ENCODE assay signal across 22 mouse cellular contexts in genomic region chr8:82184022-82184421, GRCm38 (mm10).
DNase-seq lines count a peak whose midpoint lies in the region; ATAC-seq and TF ChIP-seq lines count a peak whose summit lies in the region.
"Had no signal": no experiment of that assay in that cellular context is flagged by ENCODE, and none has a peak within 500 bp of the region (broad histone marks: within the 10 kb centered on the region; RNA-seq: fewer than 3 reads in every experiment).

No protein-coding gene starts in this region.

- H3K9me3 ChIP-seq in liver, embryonic 14.5 days (ENCODE audit: control insufficient read depth, low read length), result no peaks in the 10 kb centered on the region
- no peaks in the 10 kb centered on the region for H3K9me3 ChIP-seq in liver, embryonic 11.5 days (ENCODE audit: control insufficient read depth, low read length)
- H3K9me3 ChIP-seq: embryonic facial prominence, embryonic 10.5 days; embryonic facial prominence, embryonic 12.5 days; forebrain, embryonic 13.5 days; forebrain, embryonic 15.5 days had no signal

- H3K27ac ChIP-seq in liver, embryonic 14.5 days, result no peak overlapping the region
- H3K27ac ChIP-seq in liver, embryonic 11.5 days (ENCODE audit: low read depth, low read length), result no peak overlapping the region
- H3K27ac ChIP-seq in kidney, adult 2 months (ENCODE audit: insufficient read depth, low read depth, low read length), result no peak overlapping the region
- H3K27ac ChIP-seq: embryonic facial prominence, embryonic 10.5 days; embryonic facial prominence, embryonic 12.5 days; forebrain, embryonic 13.5 days; forebrain, embryonic 15.5 days had no signal

- H3K36me3 ChIP-seq in liver, embryonic 14.5 days (replicated peaks; ENCODE audit: control insufficient read depth, insufficient read depth, low read depth), result no peaks in the 10 kb centered on the region
- H3K36me3 ChIP-seq in liver, embryonic 11.5 days (ENCODE audit: control insufficient read depth, insufficient read depth, low read length), result no peaks in the 10 kb centered on the region
- no peaks in the 10 kb centered on the region for H3K36me3 ChIP-seq in kidney, adult 2 months (ENCODE audit: control insufficient read depth, insufficient read depth, low read length)
- H3K36me3 ChIP-seq: embryonic facial prominence, embryonic 10.5 days; embryonic facial prominence, embryonic 12.5 days; forebrain, embryonic 15.5 days had no signal

- H3K9ac ChIP-seq in liver, embryonic 14.5 days (replicated peaks), result no peak overlapping the region
- no peak overlapping the region for H3K9ac ChIP-seq in liver, embryonic 11.5 days (ENCODE audit: low read depth, low read length)
- H3K9ac ChIP-seq: embryonic facial prominence, embryonic 12.5 days; forebrain, embryonic 13.5 days; forebrain, embryonic 15.5 days; forebrain, postnatal 0 days had no signal

- no peak for TF ChIP-seq POLR2A in kidney, adult 2 months (IDR thresholded peaks at IDR 0.05; ENCODE audit: low read depth, low read length)

- H3K4me2 ChIP-seq in liver, embryonic 14.5 days (ENCODE audit: low read depth), result no peak overlapping the region
- H3K4me2 ChIP-seq in liver, embryonic 11.5 days, result no peak overlapping the region
- H3K4me2 ChIP-seq: embryonic facial prominence, embryonic 12.5 days; forebrain, embryonic 13.5 days; forebrain, embryonic 15.5 days had no signal

- no peak for TF ChIP-seq EP300 in liver, embryonic 14.5 days (IDR thresholded peaks at IDR 0.05; ENCODE audit: low read depth)

- DNase-seq in liver, embryonic 14.5 days (ENCODE audit: low read depth in 3 of 3, low spot score in 3 of 3), result peak in 2 of 3 experiments; percentile 28 to 38
- DNase-seq in liver, embryonic 11.5 days (ENCODE audit: low spot score), result no peak
- peak; percentile 23 for DNase-seq in c-Kit-positive CD71-positive TER-119-negative erythroid progenitor cells, embryonic 14.5 days (ENCODE audit: low read depth)
- DNase-seq in frontal cortex, postnatal 14 days (ENCODE audit: low spot score in 2 of 2), result no peak
- DNase-seq in kidney, adult 2 months, result no peak
- DNase-seq in ovary, postnatal 36 days (ENCODE audit: low spot score), result no peak
- DNase-seq: adrenal gland, adult 8-10 months; adrenal gland, postnatal 14 days; adrenal gland, postnatal 36 days; cerebellum, adult 11-12 months; cerebellum, adult 2 months; cerebellum, adult 9-10 months; cerebellum, postnatal 10 days; cerebellum, postnatal 25 days; forebrain, postnatal 0 days had no signal

- H3K4me1 ChIP-seq in liver, embryonic 14.5 days (replicated peaks; ENCODE audit: control insufficient read depth in 2 of 2, insufficient read depth in 2 of 2, low read length in 1 of 2), result no peaks in the 10 kb centered on the region
- no peaks in the 10 kb centered on the region for H3K4me1 ChIP-seq in liver, embryonic 11.5 days (replicated peaks; ENCODE audit: control insufficient read depth, insufficient read depth, low read length)
- no peaks in the 10 kb centered on the region for H3K4me1 ChIP-seq in kidney, adult 2 months (ENCODE audit: control insufficient read depth, insufficient read depth, low read length)
- H3K4me1 ChIP-seq: embryonic facial prominence, embryonic 10.5 days; embryonic facial prominence, embryonic 12.5 days; forebrain, embryonic 13.5 days; forebrain, embryonic 15.5 days had no signal

- TF ChIP-seq CTCF in liver, embryonic 14.5 days (IDR thresholded peaks at IDR 0.05; ENCODE audit: low read depth), result no peak
- TF ChIP-seq CTCF in kidney, adult 2 months (conservative IDR thresholded peaks at IDR 0.05; ENCODE audit: insufficient read depth, insufficient read length, low read depth, low read length), result no peak

- no peak overlapping the region for H3K4me3 ChIP-seq in liver, embryonic 14.5 days (ENCODE audit: insufficient read depth in 1 of 2, low read depth in 2 of 2, low read length in 2 of 2)
- H3K4me3 ChIP-seq in liver, embryonic 11.5 days (ENCODE audit: low read depth, low read length), result no peak overlapping the region
- no peak overlapping the region for H3K4me3 ChIP-seq in kidney, adult 2 months (ENCODE audit: insufficient read depth, low read depth, low read length)
- H3K4me3 ChIP-seq: embryonic facial prominence, embryonic 10.5 days; embryonic facial prominence, embryonic 12.5 days; forebrain, embryonic 13.5 days; forebrain, embryonic 15.5 days had no signal

- peak; percentile 26; the same call in 1 of the 2 replicates for ATAC-seq in liver, embryonic 14.5 days (ENCODE audit: insufficient read depth)
- ATAC-seq in liver, embryonic 11.5 days (replicated peaks; ENCODE audit: low FRiP score), result no peak
- peak; percentile 70 for ATAC-seq in megakaryocyte progenitor cell, adult 5-6 weeks (replicated peaks; ENCODE audit: poor library complexity)
- ATAC-seq: activated CD4-positive, CD25-positive, alpha-beta regulatory T cell, adult 4 months; forebrain, embryonic 13.5 days; forebrain, embryonic 15.5 days; forebrain, postnatal 0 days; Patski had no signal

- H3K27me3 ChIP-seq in liver, embryonic 14.5 days (ENCODE audit: control insufficient read depth, insufficient read depth, low read length), result no peaks in the 10 kb centered on the region
- H3K27me3 ChIP-seq in liver, embryonic 11.5 days (replicated peaks; ENCODE audit: control insufficient read depth, insufficient read depth, low read length), result no peaks in the 10 kb centered on the region
- no peaks in the 10 kb centered on the region for H3K27me3 ChIP-seq in kidney, adult 2 months (replicated peaks; ENCODE audit: control insufficient read depth, insufficient read depth, low read length)
- H3K27me3 ChIP-seq: embryonic facial prominence, embryonic 12.5 days; forebrain, embryonic 13.5 days; forebrain, embryonic 15.5 days had no signal

Comparison
In these comparisons a context has a peak if more than half of its experiments do, and no peak if none do; other contexts are left out.
1. DNase-seq: peak in liver, embryonic 14.5 days (2 of 3) and c-Kit-positive CD71-positive TER-119-negative erythroid progenitor cells, embryonic 14.5 days (single experiment); none in liver, embryonic 11.5 days (single experiment), frontal cortex, postnatal 14 days (0 of 2), kidney, adult 2 months (single experiment) and ovary, postnatal 36 days (single experiment).